Mouse (Mus musculus) embryonic fibroblast, embryonic 13.5 days (primary cell): Measurements from ENCODE around the gene Msgn1.

Experiments used
- CTCF ChIP-seq: IDR thresholded peaks from 2 replicates; pipeline ENCODE4 v1.5.1; 2011; ENCODE audit warnings: mild to moderate bottlenecking, control low read depth, low read length, moderate library complexity, borderline replicate concordance; ENCODE audit not compliant: insufficient read depth
- POLR2A ChIP-seq: IDR thresholded peaks from 2 replicates; pipeline ENCODE4 v1.6.1; 2011; ENCODE audit warnings: low read depth, mild to moderate bottlenecking, control low read depth, low read length, moderate library complexity

GRCm38 (mm10) chr12:11177408-11178394 is 31.1 kb downstream of the Msgn1 start:
- TF ChIP-seq CTCF = no peak
- no peak for TF ChIP-seq POLR2A
